Mouse (Mus musculus): ENCODE data around the gene Pak1.

GRCm38 (mm10) chr7:97748527-97749206 lies 39.7 kb upstream of the Pak1 start:
- TF ChIP-seq CTCF (IDR thresholded peaks at IDR 0.05; ENCODE audit: low read depth) (no peak), EP300 (IDR thresholded peaks at IDR 0.05; ENCODE audit: low read depth) (no peak)
